In genomic region chr12:116308612-116309011, GRCm38 (mm10) we compare ENCODE assay signal across 34 mouse cellular contexts. TPM values are rescaled to one million over a fixed set of nuclear protein-coding genes. Genes with fewer than 3 reads are reported as not detected.
DNase-seq lines count a peak whose midpoint lies in the region; ATAC-seq and TF ChIP-seq lines count a peak whose summit lies in the region.
"Had no signal": no experiment of that assay in that cellular context is flagged by ENCODE, and none has a peak within 500 bp of the region (broad histone marks: within the 10 kb centered on the region; RNA-seq: fewer than 3 reads in every experiment).

No protein-coding gene starts in this region.

- H3K36me3 ChIP-seq in liver, embryonic 13.5 days: no peaks in the 10 kb centered on the region
- no peaks in the 10 kb centered on the region for H3K36me3 ChIP-seq in liver, embryonic 11.5 days (ENCODE audit: control insufficient read depth, insufficient read depth, low read length)
- no peaks in the 10 kb centered on the region for H3K36me3 ChIP-seq in liver, embryonic 15.5 days (replicated peaks)
- H3K36me3 ChIP-seq: embryonic facial prominence, embryonic 10.5 days; embryonic facial prominence, embryonic 13.5 days; forebrain, embryonic 12.5 days; forebrain, embryonic 15.5 days; hindbrain, embryonic 13.5 days had no signal

- H3K4me2 ChIP-seq in liver, embryonic 13.5 days: no peak overlapping the region
- H3K4me2 ChIP-seq in liver, embryonic 11.5 days: no peak overlapping the region
- H3K4me2 ChIP-seq in liver, embryonic 15.5 days: no peak overlapping the region
- H3K4me2 ChIP-seq: embryonic facial prominence, embryonic 13.5 days; forebrain, embryonic 12.5 days; forebrain, embryonic 15.5 days; heart, embryonic 11.5 days; hindbrain, embryonic 13.5 days had no signal

- H3K4me1 ChIP-seq in liver, embryonic 13.5 days (replicated peaks): peaks cover 22% of the 10 kb centered on the region
- H3K4me1 ChIP-seq in liver, embryonic 11.5 days (replicated peaks; ENCODE audit: control insufficient read depth, insufficient read depth, low read length): peaks cover 7% of the 10 kb centered on the region
- H3K4me1 ChIP-seq in liver, embryonic 15.5 days (replicated peaks): peaks cover 20% of the 10 kb centered on the region
- H3K4me1 ChIP-seq: embryonic facial prominence, embryonic 10.5 days; embryonic facial prominence, embryonic 13.5 days; forebrain, embryonic 12.5 days; hindbrain, embryonic 13.5 days had no signal

- H3K4me3 ChIP-seq in liver, embryonic 13.5 days (replicated peaks): no peak overlapping the region
- H3K4me3 ChIP-seq in liver, embryonic 11.5 days (ENCODE audit: low read depth, low read length): no peak overlapping the region
- H3K4me3 ChIP-seq in liver, embryonic 15.5 days (replicated peaks): no peak overlapping the region
- no peak overlapping the region for H3K4me3 ChIP-seq in gastrocnemius, adult 2 months
- H3K4me3 ChIP-seq: embryonic facial prominence, embryonic 10.5 days; embryonic facial prominence, embryonic 13.5 days; erythroblast, embryonic 14.5 days; forebrain, embryonic 12.5 days; forebrain, embryonic 15.5 days; hindbrain, embryonic 13.5 days had no signal

- intact Hi-C loops in gastrocnemius, adult 2 months (cut with DNase I): no loop called here

- WGBS in liver, embryonic 13.5 days (ENCODE audit: insufficient replicate concordance): 44% methylated on average over 2 of the region's 2 CpGs
- 66% methylated on average over 2 of the region's 2 CpGs for WGBS in liver, embryonic 11.5 days
- 44% methylated on average over 2 of the region's 2 CpGs for WGBS in liver, embryonic 15.5 days (ENCODE audit: insufficient replicate concordance)

- H3K27me3 ChIP-seq in liver, embryonic 13.5 days: no peaks in the 10 kb centered on the region
- no peaks in the 10 kb centered on the region for H3K27me3 ChIP-seq in liver, embryonic 11.5 days (replicated peaks; ENCODE audit: control insufficient read depth, insufficient read depth, low read length)
- no peaks in the 10 kb centered on the region for H3K27me3 ChIP-seq in liver, embryonic 15.5 days
- H3K27me3 ChIP-seq: embryonic facial prominence, embryonic 13.5 days; forebrain, embryonic 12.5 days; forebrain, embryonic 15.5 days; hindbrain, embryonic 13.5 days had no signal

- H3K27ac ChIP-seq in liver, embryonic 13.5 days: no peak overlapping the region
- H3K27ac ChIP-seq in liver, embryonic 11.5 days (ENCODE audit: low read depth, low read length): no peak overlapping the region
- H3K27ac ChIP-seq in liver, embryonic 15.5 days (replicated peaks): no peak overlapping the region
- no peak overlapping the region for H3K27ac ChIP-seq in gastrocnemius, adult 2 months
- H3K27ac ChIP-seq: embryonic facial prominence, embryonic 10.5 days; embryonic facial prominence, embryonic 13.5 days; forebrain, embryonic 12.5 days; forebrain, embryonic 15.5 days; hindbrain, embryonic 13.5 days had no signal

- TF ChIP-seq CTCF in gastrocnemius, adult 2 months (IDR thresholded peaks at IDR 0.05): no peak

- peak overlapping the region; percentile 22; the same call in 1 of the 2 replicates for H3K9ac ChIP-seq in liver, embryonic 13.5 days
- H3K9ac ChIP-seq in liver, embryonic 11.5 days (ENCODE audit: low read depth, low read length): no peak overlapping the region
- no peak overlapping the region for H3K9ac ChIP-seq in liver, embryonic 15.5 days
- H3K9ac ChIP-seq: embryonic facial prominence, embryonic 13.5 days; forebrain, embryonic 12.5 days; forebrain, embryonic 15.5 days; hindbrain, embryonic 13.5 days had no signal

- no peaks in the 10 kb centered on the region for H3K9me3 ChIP-seq in liver, embryonic 13.5 days (replicated peaks)
- H3K9me3 ChIP-seq in liver, embryonic 11.5 days (ENCODE audit: control insufficient read depth, low read length): no peaks in the 10 kb centered on the region
- H3K9me3 ChIP-seq in liver, embryonic 15.5 days (replicated peaks): no peaks in the 10 kb centered on the region
- H3K9me3 ChIP-seq: embryonic facial prominence, embryonic 10.5 days; embryonic facial prominence, embryonic 13.5 days; forebrain, embryonic 12.5 days; forebrain, embryonic 15.5 days; hindbrain, embryonic 13.5 days had no signal

- no peak for DNase-seq in liver, embryonic 13.5 days
- DNase-seq in liver, embryonic 11.5 days (ENCODE audit: low spot score): no peak
- DNase-seq in gastrocnemius, adult 2 months: no peak
- DNase-seq: adrenal gland, adult 8-10 months; adrenal gland, postnatal 25 days; cerebellum, adult 11-12 months; cerebellum, adult 8-10 months; cerebellum, postnatal 10 days; cerebellum, postnatal 36 days; embryo, embryonic 11 days; gastrocnemius, postnatal 14 days had no signal

- peak; percentile 76 for ATAC-seq in liver, embryonic 13.5 days (ENCODE audit: low read depth)
- ATAC-seq in liver, embryonic 11.5 days (replicated peaks; ENCODE audit: low FRiP score): no peak; the same call in 1 of the 2 replicates
- peak; percentile 47; the same call in 1 of the 2 replicates for ATAC-seq in liver, embryonic 15.5 days (ENCODE audit: insufficient read depth)
- peak; percentile 38 for ATAC-seq in megakaryocyte progenitor cell, adult 5-6 weeks (replicated peaks; ENCODE audit: poor library complexity)
- ATAC-seq in inflammation-experienced regulatory T-cells, adult 6 months: no peak
- ATAC-seq: activated CD4-positive, CD25-positive, alpha-beta regulatory T cell, adult 4 months; CD4-positive, CD25-positive, alpha-beta regulatory T cell, adult 4 months; forebrain, embryonic 15.5 days; hindbrain, embryonic 16.5 days had no signal

RNA-seq across cellular contexts. Expression of gene Esyt2, which starts 27.6 kb away (rescaled TPM):
- 8.3 and 9.8 TPM in 2 replicates for polyA plus RNA-seq in liver, embryonic 13.5 days (2015; fragmentation: Nextera tagmentation; extraction: Ambion mirVana)
- polyA plus RNA-seq in liver, embryonic 11.5 days (2014; fragmentation: Nextera tagmentation; extraction: Ambion mirVana): 20.9 and 21.1 TPM in 2 replicates
- polyA plus RNA-seq in liver, embryonic 15.5 days (2015; fragmentation: Nextera tagmentation; extraction: Ambion mirVana): 9.0 and 11.6 TPM in 2 replicates
- 37.6 and 41.7 TPM in 2 replicates for total RNA-seq in megakaryocyte progenitor cell, adult 5-6 weeks (2015)
- 31.6 and 47.6 TPM in 2 replicates for total RNA-seq in megakaryocyte progenitor cell, adult 5-6 weeks (2017)
- polyA plus RNA-seq in inflammation-experienced regulatory T-cells, adult 6 months (2017; shearing (Covaris generic)): 10 to 100 TPM; 42.0 to 63.3 (median 61.0) TPM
- total RNA-seq in gastrocnemius, adult 2 months (2021): 10 to 100 TPM; 28.2 to 28.9 TPM

RNA-seq across cellular contexts. Expression of gene Gm11027, which starts 33.4 kb away (rescaled TPM):
- not detected in 2 replicates for polyA plus RNA-seq in liver, embryonic 13.5 days (2015; fragmentation: Nextera tagmentation; extraction: Ambion mirVana)
- polyA plus RNA-seq in liver, embryonic 11.5 days (2014; fragmentation: Nextera tagmentation; extraction: Ambion mirVana): not detected in 2 replicates
- not detected in 2 replicates for polyA plus RNA-seq in liver, embryonic 15.5 days (2015; fragmentation: Nextera tagmentation; extraction: Ambion mirVana)
- not detected in 2 replicates for total RNA-seq in megakaryocyte progenitor cell, adult 5-6 weeks (2015)
- total RNA-seq in megakaryocyte progenitor cell, adult 5-6 weeks (2017): not detected in 2 replicates
- polyA plus RNA-seq in inflammation-experienced regulatory T-cells, adult 6 months (2017; shearing (Covaris generic)): 1 to 10 TPM in 1 of 3 experiments, not detected in 2; 2.2 TPM
- not detected for total RNA-seq in gastrocnemius, adult 2 months (2021)
- total RNA-seq: adrenal gland, adult 8-10 months; adrenal gland, postnatal 25 days; gastrocnemius, adult 18-20 months; gastrocnemius, postnatal 14 days; gastrocnemius, postnatal 4 days; heart, adult 8-10 months; heart, postnatal 25 days; hematopoietic stem cell, adult 5-6 weeks had no signal
- polyA plus RNA-seq: activated CD4-positive, CD25-positive, alpha-beta regulatory T cell, adult 4 months; brain, embryonic 14.5 days; C2C12; CD4-positive, CD25-positive, alpha-beta regulatory T cell, adult 4 months; cortical plate, adult 2 months; embryonic facial prominence, embryonic 10.5 days; embryonic facial prominence, embryonic 13.5 days; erythroblast, embryonic 14.5 days; forebrain, embryonic 12.5 days; forebrain, embryonic 15.5 days; heart, embryonic 11.5 days; heart, embryonic 14.5 days; heart, postnatal 0 days; hindbrain, embryonic 13.5 days; hindbrain, embryonic 16.5 days had no signal

RNA-seq across cellular contexts. Expression of gene Wdr60, which starts 45.8 kb away (rescaled TPM):
- 5.1 and 5.2 TPM in 2 replicates for polyA plus RNA-seq in liver, embryonic 13.5 days (2015; fragmentation: Nextera tagmentation; extraction: Ambion mirVana)
- polyA plus RNA-seq in liver, embryonic 11.5 days (2014; fragmentation: Nextera tagmentation; extraction: Ambion mirVana): 8.7 and 12.2 TPM in 2 replicates
- 3.1 TPM in 2 replicates for polyA plus RNA-seq in liver, embryonic 15.5 days (2015; fragmentation: Nextera tagmentation; extraction: Ambion mirVana)
- total RNA-seq in megakaryocyte progenitor cell, adult 5-6 weeks (2015): 3.3 and 16.3 TPM in 2 replicates
- 5.1 and 8.4 TPM in 2 replicates for total RNA-seq in megakaryocyte progenitor cell, adult 5-6 weeks (2017)
- 1 to 10 TPM in 2 of 3 experiments, not detected in 1; 1.2 to 1.9 TPM for polyA plus RNA-seq in inflammation-experienced regulatory T-cells, adult 6 months (2017; shearing (Covaris generic))
- 10 to 100 TPM; 10.0 to 18.8 TPM for total RNA-seq in gastrocnemius, adult 2 months (2021)

Comparison
In these comparisons a context has a peak if more than half of its experiments do, and no peak if none do; other contexts are left out.
1. ATAC-seq: peak in liver, embryonic 13.5 days (single experiment), liver, embryonic 15.5 days (single experiment) and megakaryocyte progenitor cell, adult 5-6 weeks (single experiment); none in liver, embryonic 11.5 days (single experiment) and inflammation-experienced regulatory T-cells, adult 6 months (single experiment).